Mouse (Mus musculus) stomach, embryonic 14.5 days (tissue): ENCODE data around the gene Dnajc13. TPM values are rescaled to one million over a fixed set of nuclear protein-coding genes. Genes with fewer than 3 reads are reported as not detected.

Experiments used
- ATAC-seq: fragments of 200-750 bp; cut with Nextera tagmentation; 2 replicates; pipeline ENCODE4 v1.8.0; 2017; ENCODE audit warnings: low read depth, moderate TSS enrichment; ENCODE audit not compliant: insufficient number of reproducible peaks, insufficient read depth, low FRiP score
- H3K27ac ChIP-seq: fragments of 300-500 bp; sonication (generic); 2 replicates; pipeline ENCODE4 v1.5.1; 2014; ENCODE audit warnings: mild to moderate bottlenecking, low read length, moderate library complexity, mixed read lengths
- H3K27me3 ChIP-seq: fragments of 300-500 bp; sonication (generic); 2 replicates; pipeline ENCODE4 v1.6.1; 2014; ENCODE audit warnings: low read length, control low read depth, mixed read lengths; ENCODE audit not compliant: control insufficient read depth, insufficient read depth
- H3K36me3 ChIP-seq: fragments of 300-500 bp; sonication (generic); 2 replicates; pipeline ENCODE4 v1.6.1; 2014; ENCODE audit warnings: mild to moderate bottlenecking, control low read depth, low read length, moderate library complexity, mixed read lengths; ENCODE audit not compliant: control insufficient read depth, insufficient read depth
- H3K4me1 ChIP-seq: fragments of 300-500 bp; sonication (generic); 2 replicates; pipeline ENCODE4 v1.6.1; 2014; ENCODE audit warnings: low read length, control low read depth, mixed read lengths; ENCODE audit not compliant: control insufficient read depth, insufficient read depth
- H3K4me2 ChIP-seq: fragments of 300-500 bp; sonication (generic); replicated peaks from 2 replicates; pipeline ENCODE4 v1.6.1; 2014; ENCODE audit warnings: low read depth, low read length, control low read depth
- H3K4me3 ChIP-seq: fragments of 300-500 bp; sonication (generic); 2 replicates; pipeline ENCODE4 v1.5.1; 2014; ENCODE audit warnings: low read depth, low read length, control low read depth
- H3K9ac ChIP-seq: fragments of 300-500 bp; sonication (generic); replicated peaks from 2 replicates; pipeline ENCODE4 v1.6.1; 2014; ENCODE audit warnings: low read depth, mild to moderate bottlenecking, control low read depth, low read length, moderate library complexity, mixed read lengths
- H3K9me3 ChIP-seq: fragments of 300-500 bp; sonication (generic); 2 replicates; pipeline ENCODE4 v1.6.1; 2016; ENCODE audit warnings: low read depth, low read length, control low read depth; ENCODE audit not compliant: control insufficient read depth
- WGBS: fragments of 180-500 bp; shearing (Covaris S2); extraction: QIAGEN DNeasy Blood & Tissue Kit; methylation state at CpG from one replicate; pipeline ENCODE4 v1.1.7; 2014; 5-methylcytosine and 5-hydroxymethylcytosine counted together
- polyA plus RNA-seq: library from polyadenylated mRNA; unstranded; fragments of >200 nt; fragmentation: Nextera tagmentation; extraction: Ambion mirVana; gene quantifications from 2 replicates; pipeline ENCODE4 v1.2.1, GENCODE M21; 2014

Dnajc13 gene
- polyA plus RNA-seq, 1 experiment from 2014 or later: 37.7 TPM

DNA sequence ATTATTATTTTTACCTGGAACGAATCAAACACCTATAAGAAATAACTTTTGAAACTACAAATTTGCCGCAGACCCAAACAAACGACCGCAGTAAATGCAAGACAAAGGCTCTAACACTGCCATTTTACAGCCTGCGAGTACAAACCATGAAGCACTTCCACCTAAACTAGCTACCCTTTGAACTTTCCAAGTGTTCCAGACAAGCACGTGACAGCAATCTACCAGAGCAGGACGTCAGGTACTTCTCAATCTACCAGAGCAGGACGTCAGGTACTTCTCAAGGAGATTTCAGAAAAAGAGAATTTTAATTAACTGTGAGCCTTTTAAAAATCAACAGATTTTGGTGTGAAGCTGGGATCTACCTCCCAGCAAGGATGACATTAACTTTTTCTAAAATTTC lies 11.6 kb downstream of the Dnajc13 start:
- Histone ChIP-seq H3K27me3 (no peaks in the 10 kb centered on the region), H3K4me2 (no peak overlapping the region), H3K9ac (no peak overlapping the region), H3K27ac (no peak overlapping the region), H3K4me1 (peaks cover 4% of the 10 kb centered on the region; the same call in 1 of the 2 replicates), H3K9me3 (no peaks in the 10 kb centered on the region), H3K4me3 (no peak overlapping the region), H3K36me3 (no peaks in the 10 kb centered on the region)
- 84% methylated on average over 8 of the region's 8 CpGs for WGBS
- no peak for ATAC-seq

DNA sequence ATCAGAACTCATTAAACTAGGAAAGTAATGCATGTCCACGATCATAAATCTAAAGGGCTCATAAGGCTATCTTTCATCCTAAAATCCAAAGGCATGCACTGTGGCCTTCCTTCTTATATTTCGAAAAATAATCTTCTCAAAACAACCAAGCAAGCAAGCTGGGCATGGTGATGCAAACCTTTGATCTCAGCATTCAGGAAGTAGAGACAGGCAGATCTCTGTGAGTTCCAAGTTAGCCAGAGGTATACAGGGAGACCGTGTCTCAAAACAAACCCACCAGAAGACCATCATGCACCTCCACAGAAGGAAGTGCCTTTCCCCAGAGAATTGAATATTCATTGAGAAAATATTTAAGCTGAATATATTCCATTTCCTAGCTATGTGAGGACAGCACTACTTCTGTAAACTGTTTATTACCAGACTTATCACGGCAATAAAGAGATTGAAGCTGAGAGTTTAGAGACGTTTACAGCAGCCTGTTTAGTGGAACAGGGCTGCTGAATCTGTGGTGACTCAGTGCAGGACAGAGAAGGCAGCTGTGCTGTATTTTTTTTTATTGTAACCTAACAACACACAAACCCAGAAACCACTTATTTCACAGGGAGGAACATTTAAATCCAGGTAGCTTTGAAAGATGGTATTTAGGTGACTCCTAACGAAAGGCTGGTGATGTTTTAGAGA lies 15.3 kb downstream of the Dnajc13 start:
- Histone ChIP-seq H3K36me3 (no peaks in the 10 kb centered on the region; the same call in 1 of the 2 replicates), H3K4me1 (peaks cover 4% of the 10 kb centered on the region; the same call in 1 of the 2 replicates), H3K27ac (no peak overlapping the region), H3K9ac (no peak overlapping the region), H3K27me3 (no peaks in the 10 kb centered on the region), H3K4me2 (no peak overlapping the region), H3K4me3 (no peak overlapping the region), H3K9me3 (no peaks in the 10 kb centered on the region)
- ATAC-seq: no peak
- WGBS: 67% methylated on average over 6 of the region's 6 CpGs

- ATAC-seq: no peak
- Histone ChIP-seq H3K27ac (no peak overlapping the region), H3K9me3 (no peaks in the 10 kb centered on the region), H3K36me3 (no peaks in the 10 kb centered on the region; the same call in 1 of the 2 replicates), H3K4me3 (no peak overlapping the region), H3K9ac (no peak overlapping the region), H3K4me2 (no peak overlapping the region), H3K27me3 (no peaks in the 10 kb centered on the region), H3K4me1 (peaks cover 4% of the 10 kb centered on the region; the same call in 1 of the 2 replicates)
- WGBS: 83% methylated on average over 9 of the region's 9 CpGs
These were observed 18.8 kb downstream of the Dnajc13 start for GRCm38 (mm10) chr9:104243799-104244466.

DNA sequence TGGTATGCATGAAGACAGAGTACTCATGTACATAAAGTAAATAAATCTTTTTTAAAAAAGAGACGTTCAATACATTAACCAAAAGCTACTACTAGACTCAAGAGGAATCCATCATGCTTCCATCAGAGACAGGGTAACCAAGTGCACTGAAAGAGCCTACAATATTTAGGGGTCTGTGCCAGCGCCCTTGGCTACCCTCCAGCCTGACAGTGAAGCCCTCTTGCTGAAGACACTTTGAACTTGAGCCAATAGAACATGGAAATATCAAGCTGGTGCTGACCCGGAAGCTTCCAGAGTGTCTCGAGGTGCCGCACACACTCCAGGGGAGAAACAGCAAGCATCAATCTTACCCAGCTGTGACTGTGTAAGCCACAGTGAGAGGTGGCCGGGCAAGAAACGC lies 22.6 kb downstream of the Dnajc13 start:
- no peak overlapping the region for H3K27ac ChIP-seq
- no peak overlapping the region for H3K9ac ChIP-seq
- no peaks in the 10 kb centered on the region for H3K27me3 ChIP-seq
- ATAC-seq: no peak
- H3K4me1 ChIP-seq: 0 out of 2 replicates have a peak, but pooled peaks cover 3% of the 10 kb centered on the region
- WGBS: 90% methylated on average over 7 of the region's 7 CpGs
- H3K36me3 ChIP-seq: peaks cover 11% of the 10 kb centered on the region
- H3K9me3 ChIP-seq: no peaks in the 10 kb centered on the region
- H3K4me3 ChIP-seq: no peak overlapping the region
- no peak overlapping the region for H3K4me2 ChIP-seq

DNA sequence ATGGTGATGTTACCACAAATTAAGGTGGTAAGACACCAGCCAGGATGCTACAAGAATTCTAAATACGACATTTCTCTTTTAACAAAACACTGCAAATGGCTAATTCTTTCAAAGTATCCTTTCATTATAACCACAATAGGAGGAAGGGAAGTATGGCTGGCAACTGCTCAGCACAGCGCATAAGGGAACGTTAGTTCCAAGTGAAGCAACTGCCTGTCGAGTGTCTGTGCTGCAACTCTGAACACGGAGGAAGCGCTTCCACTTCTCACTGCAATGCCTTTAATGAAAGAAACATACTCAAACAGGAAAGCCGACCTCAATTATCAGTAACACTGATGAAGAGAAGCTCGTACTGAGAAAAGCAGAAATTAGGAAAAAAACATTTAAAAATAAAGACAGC lies 23.7 kb downstream of the Dnajc13 start:
- no peak for ATAC-seq
- H3K27ac ChIP-seq: no peak overlapping the region

GRCm38 (mm10) chr9:104236256-104236930 lies 26.3 kb downstream of the Dnajc13 start:
- H3K36me3 ChIP-seq: peaks cover 24% of the 10 kb centered on the region
- H3K4me1 ChIP-seq: 0 out of 2 replicates have a peak, but pooled peaks cover 3% of the 10 kb centered on the region
- WGBS: 81% methylated on average over 11 of the region's 11 CpGs
- H3K9me3 ChIP-seq: no peaks in the 10 kb centered on the region
- no peak overlapping the region for H3K4me2 ChIP-seq
- ATAC-seq: no peak
- peak overlapping the region; percentile 1; the same call in 1 of the 2 replicates for H3K27ac ChIP-seq
- H3K9ac ChIP-seq: no peak overlapping the region
- H3K27me3 ChIP-seq: no peaks in the 10 kb centered on the region
- no peak overlapping the region for H3K4me3 ChIP-seq

More for the DNA sequence above, 23.7 kb downstream of the Dnajc13 start:
- no peaks in the 10 kb centered on the region for H3K27me3 ChIP-seq
- no peaks in the 10 kb centered on the region for H3K9me3 ChIP-seq
- peaks cover 11% of the 10 kb centered on the region for H3K36me3 ChIP-seq
- H3K4me3 ChIP-seq: no peak overlapping the region
- no peak overlapping the region for H3K4me2 ChIP-seq
- WGBS: 93% methylated on average over 8 of the region's 8 CpGs
- H3K9ac ChIP-seq: no peak overlapping the region
- 0 out of 2 replicates have a peak, but pooled peaks cover 3% of the 10 kb centered on the region for H3K4me1 ChIP-seq

- H3K27ac ChIP-seq: peak overlapping the region; percentile 1; the same call in 1 of the 2 replicates
- H3K4me2 ChIP-seq: no peak overlapping the region
- no peak overlapping the region for H3K4me3 ChIP-seq
- 45% methylated on average over 5 of the region's 5 CpGs for WGBS
- 0 out of 2 replicates have a peak, but pooled peaks cover 3% of the 10 kb centered on the region for H3K4me1 ChIP-seq
- no peak for ATAC-seq
- peaks cover 25% of the 10 kb centered on the region for H3K36me3 ChIP-seq
- H3K9me3 ChIP-seq: no peaks in the 10 kb centered on the region
- no peaks in the 10 kb centered on the region for H3K27me3 ChIP-seq
- H3K9ac ChIP-seq: no peak overlapping the region
These were observed 27.0 kb downstream of the Dnajc13 start for GRCm38 (mm10) chr9:104235751-104236150.

- no peak overlapping the region for H3K9ac ChIP-seq
- H3K9me3 ChIP-seq: no peaks in the 10 kb centered on the region
- no peaks in the 10 kb centered on the region for H3K27me3 ChIP-seq
- 76% methylated on average over 1 of the region's 1 CpGs for WGBS
- 0 out of 2 replicates have a peak, but pooled peaks cover 3% of the 10 kb centered on the region for H3K4me1 ChIP-seq
- no peak overlapping the region for H3K4me2 ChIP-seq
- H3K4me3 ChIP-seq: no peak overlapping the region
- peaks cover 41% of the 10 kb centered on the region for H3K36me3 ChIP-seq
- H3K27ac ChIP-seq: no peak overlapping the region
- ATAC-seq: no peak
These were observed 28.9 kb downstream of the Dnajc13 start for GRCm38 (mm10) chr9:104233815-104234214.
